Mouse (Mus musculus): Measurements from ENCODE around the gene Znhit6. TPM values are rescaled to one million over a fixed set of nuclear protein-coding genes. Genes with fewer than 3 reads are reported as not detected.

Gene Znhit6
- polyA plus RNA-seq, 1 experiment from 2014 or later, result 27.9 TPM

- peak overlapping the region; percentile 75 for H3K4me3 ChIP-seq (ENCODE audit: low read length)
- peak overlapping the region; percentile 87 for H3K9ac ChIP-seq (ENCODE audit: low read length)
- peak overlapping the region; percentile 96 for H3K27ac ChIP-seq (ENCODE audit: low read length)
- 9% methylated on average over 20 of the region's 20 CpGs for WGBS
- H3K27me3 ChIP-seq (ENCODE audit: control insufficient read depth, insufficient read depth, low read depth, low read length), result no peaks in the 10 kb centered on the region
- H3K4me1 ChIP-seq (replicated peaks; ENCODE audit: control insufficient read depth, insufficient read depth, low read length), result peaks cover 31% of the 10 kb centered on the region
- no peak; the same call in 1 of the 2 replicates for ATAC-seq (ENCODE audit: low read depth)
- H3K36me3 ChIP-seq (ENCODE audit: control insufficient read depth, insufficient read depth, low read length), result peaks cover 3% of the 10 kb centered on the region
- peak overlapping the region; percentile 87 for H3K4me2 ChIP-seq (ENCODE audit: low read depth, low read length)
- H3K9me3 ChIP-seq (ENCODE audit: control insufficient read depth, low read length), result no peaks in the 10 kb centered on the region
Measured at GRCm38 (mm10) chr3:145652322-145653131, 76.5 kb downstream of the Znhit6 start.

GRCm38 (mm10) chr3:145653191-145653940 is 77.4 kb downstream of the Znhit6 start:
- H3K27me3 ChIP-seq (ENCODE audit: control insufficient read depth, insufficient read depth, low read depth, low read length), result no peaks in the 10 kb centered on the region
- peak overlapping the region; percentile 87 for H3K4me2 ChIP-seq (ENCODE audit: low read depth, low read length)
- peaks cover 26% of the 10 kb centered on the region for H3K4me1 ChIP-seq (replicated peaks; ENCODE audit: control insufficient read depth, insufficient read depth, low read length)
- WGBS, result under 1% methylated on average over 53 of the region's 53 CpGs
- no peaks in the 10 kb centered on the region for H3K9me3 ChIP-seq (ENCODE audit: control insufficient read depth, low read length)
- H3K36me3 ChIP-seq (ENCODE audit: control insufficient read depth, insufficient read depth, low read length), result no peaks in the 10 kb centered on the region
- peak overlapping the region; percentile 75 for H3K4me3 ChIP-seq (ENCODE audit: low read length)
- peak; percentile 64 for ATAC-seq (ENCODE audit: low read depth)
- peak overlapping the region; percentile 96 for H3K27ac ChIP-seq (ENCODE audit: low read length)
- peak overlapping the region; percentile 87 for H3K9ac ChIP-seq (ENCODE audit: low read length)

- ATAC-seq (ENCODE audit: low read depth), result no peak
Measured at GRCm38 (mm10) chr3:145654028-145654427, 78.0 kb downstream of the Znhit6 start.

More at GRCm38 (mm10) chr3:145654028-145654427, 78.0 kb downstream of the Znhit6 start:
- H3K36me3 ChIP-seq (ENCODE audit: control insufficient read depth, insufficient read depth, low read length), result no peaks in the 10 kb centered on the region
- peak overlapping the region; percentile 75; the same call in 1 of the 2 replicates for H3K4me3 ChIP-seq (ENCODE audit: low read length)
- no peak overlapping the region for H3K27ac ChIP-seq (ENCODE audit: low read length)
- peak overlapping the region; percentile 87 for H3K4me2 ChIP-seq (ENCODE audit: low read depth, low read length)
- no peaks in the 10 kb centered on the region for H3K9me3 ChIP-seq (ENCODE audit: control insufficient read depth, low read length)
- H3K4me1 ChIP-seq (replicated peaks; ENCODE audit: control insufficient read depth, insufficient read depth, low read length), result peaks cover 26% of the 10 kb centered on the region
- H3K27me3 ChIP-seq (ENCODE audit: control insufficient read depth, insufficient read depth, low read depth, low read length), result no peaks in the 10 kb centered on the region
- no peak overlapping the region; the same call in 1 of the 2 replicates for H3K9ac ChIP-seq (ENCODE audit: low read length)
- WGBS, result 80% methylated on average over 9 of the region's 9 CpGs

Other genes starting within 250 kb of the Znhit6 start
- gene Ccn1, start 73.8 kb downstream of the Znhit6 start, polyA plus RNA-seq (2015; fragmentation: Nextera tagmentation; extraction: Ambion mirVana), result 60.1 and 78.3 TPM in 2 replicates
- 22.0 and 22.4 TPM in 2 replicates for gene Ddah1, start 182.5 kb downstream of the Znhit6 start, polyA plus RNA-seq (2015; fragmentation: Nextera tagmentation; extraction: Ambion mirVana)